Mouse (Mus musculus) embryonic fibroblast, embryonic 13.5 days (primary cell): ENCODE measurements around the gene Acsm2.

Source experiments
- CTCF ChIP-seq: IDR thresholded peaks from 2 replicates; pipeline ENCODE4 v1.5.1; 2011; ENCODE audit warnings: mild to moderate bottlenecking, control low read depth, low read length, moderate library complexity, borderline replicate concordance; ENCODE audit not compliant: insufficient read depth
- POLR2A ChIP-seq: IDR thresholded peaks from 2 replicates; pipeline ENCODE4 v1.6.1; 2011; ENCODE audit warnings: low read depth, mild to moderate bottlenecking, control low read depth, low read length, moderate library complexity

GRCm38 (mm10) chr7:119534389-119534788, 19.8 kb upstream of the Acsm2 start:
- TF ChIP-seq CTCF (no peak), POLR2A (no peak)
